Mouse (Mus musculus): Measurements from ENCODE around the gene Olfr671.
"Not testable (repeated sequence)": the region's sequence is repeated elsewhere in the genome, so short reads cannot be mapped to it uniquely, and the experiment has no call there.

Gene Olfr671

GRCm38 (mm10) chr7:104979026-104979425 lies at the start of gene Olfr671:
TSS of gene Olfr671 (minus strand) at chr7:104979126.
- DNase-seq (ENCODE audit: low spot score), result no peak

- DNase-seq (ENCODE audit: low spot score), result no peak
Observed at GRCm38 (mm10) chr7:105028360-105028759, 49.4 kb upstream of the Olfr671 start, which contains the start of gene Olfr675. TSS of gene Olfr675 (minus strand) at chr7:105028460.

- DNase-seq (ENCODE audit: low spot score), result no peak
Observed at GRCm38 (mm10) chr7:105022530-105022929, 43.6 kb upstream of the Olfr671 start.

- DNase-seq (ENCODE audit: low spot score), result no peak
Observed at GRCm38 (mm10) chr7:105001929-105002328, 23.0 kb upstream of the Olfr671 start, which contains the start of gene Olfr672. TSS of gene Olfr672 (minus strand) at chr7:105002029.

GRCm38 (mm10) chr7:104972507-104972906 lies 6.4 kb downstream of the Olfr671 start:
- not testable (repeated sequence) for DNase-seq (ENCODE audit: low spot score)

GRCm38 (mm10) chr7:104962520-104962919 lies 16.4 kb downstream of the Olfr671 start, which contains the start of gene Olfr670:
TSS of gene Olfr670 (minus strand) at chr7:104962620.
- no peak for DNase-seq (ENCODE audit: low spot score)

- not testable (repeated sequence) for DNase-seq (ENCODE audit: low spot score)
Observed at GRCm38 (mm10) chr7:104950234-104950633, 28.7 kb downstream of the Olfr671 start.

GRCm38 (mm10) chr7:104933940-104934339 lies 45.0 kb downstream of the Olfr671 start, which contains the start of gene Olfr669:
TSS of gene Olfr669 (plus strand) at chr7:104934240.
- DNase-seq (ENCODE audit: low spot score), result no peak

GRCm38 (mm10) chr7:104927957-104928356 lies 51.0 kb downstream of the Olfr671 start, which contains the start of gene Olfr668:
TSS of gene Olfr668 (minus strand) at chr7:104928057.
- DNase-seq (ENCODE audit: low spot score), result no peak

All from retina, embryonic 14.5 days (tissue).